Mouse (Mus musculus) liver, embryonic 12.5 days (tissue): ENCODE results near the gene Abcc1. TPM values are rescaled to one million over a fixed set of nuclear protein-coding genes. Genes with fewer than 3 reads are reported as not detected.
A peak's percentile ranks its signal among the peaks of the same experiment; 100 is the strongest.

Experiments used
- ATAC-seq: fragments of 200-750 bp; cut with Nextera tagmentation; 2 replicates; pipeline ENCODE4 v1.8.0; 2017; ENCODE audit warnings: moderate number of reproducible peaks, mild to moderate bottlenecking, moderate library complexity
- H3K27ac ChIP-seq: fragments of 300-500 bp; sonication (generic); 2 replicates; pipeline ENCODE4 v1.5.1; 2016; ENCODE audit warnings: mild to moderate bottlenecking
- H3K27me3 ChIP-seq: fragments of 300-500 bp; sonication (generic); replicated peaks from 2 replicates; pipeline ENCODE4 v1.6.1; 2016; ENCODE audit warnings: mild to moderate bottlenecking, moderate library complexity
- H3K36me3 ChIP-seq: fragments of 300-500 bp; sonication (generic); 2 replicates; pipeline ENCODE4 v1.6.1; 2016; ENCODE audit warnings: mild to moderate bottlenecking, moderate library complexity
- H3K4me1 ChIP-seq: fragments of 300-500 bp; sonication (generic); 2 replicates; pipeline ENCODE4 v1.6.1; 2016
- H3K4me2 ChIP-seq: fragments of 300-500 bp; sonication (generic); 2 replicates; pipeline ENCODE4 v1.6.1; 2016; ENCODE audit warnings: mild to moderate bottlenecking, moderate library complexity
- H3K4me3 ChIP-seq: fragments of 300-500 bp; sonication (generic); 2 replicates; pipeline ENCODE4 v1.5.1; 2016; ENCODE audit warnings: mild to moderate bottlenecking, moderate library complexity
- H3K9ac ChIP-seq: fragments of 300-500 bp; sonication (generic); 2 replicates; pipeline ENCODE4 v1.6.1; 2016; ENCODE audit warnings: mild to moderate bottlenecking, moderate library complexity
- H3K9me3 ChIP-seq: fragments of 300-500 bp; sonication (generic); replicated peaks from 2 replicates; pipeline ENCODE4 v1.6.1; 2016; ENCODE audit warnings: mild to moderate bottlenecking, moderate library complexity
- WGBS: fragments of 180-500 bp; shearing (Covaris S2); methylation state at CpG from one replicate; pipeline ENCODE4 v1.1.7; 2016; ENCODE audit not compliant: insufficient replicate concordance; 5-methylcytosine and 5-hydroxymethylcytosine counted together
- polyA plus RNA-seq: library from polyadenylated mRNA; unstranded; fragments of >200 nt; fragmentation: Nextera tagmentation; extraction: Ambion mirVana; gene quantifications from 2 replicates; pipeline ENCODE4 v1.2.1, GENCODE M21; 2016

Gene Abcc1
- polyA plus RNA-seq, 1 experiment from 2014 or later = 6.2 TPM

- H3K9ac ChIP-seq = no peak overlapping the region
- no peak overlapping the region for H3K27ac ChIP-seq
- WGBS = 16% methylated on average over 1 of the region's 1 CpGs
- peaks cover 53% of the 10 kb centered on the region for H3K4me1 ChIP-seq
- no peak overlapping the region for H3K4me3 ChIP-seq
- H3K9me3 ChIP-seq = no peaks in the 10 kb centered on the region
- H3K4me2 ChIP-seq = no peak overlapping the region
- H3K27me3 ChIP-seq = no peaks in the 10 kb centered on the region; the same call in 1 of the 2 replicates
- no peak for ATAC-seq
- H3K36me3 ChIP-seq = no peaks in the 10 kb centered on the region
These were observed 2.8 kb upstream of the Abcc1 start for GRCm38 (mm10) chr16:14358531-14358930.

- peak overlapping the region; percentile 82 for H3K4me3 ChIP-seq
- no peaks in the 10 kb centered on the region for H3K9me3 ChIP-seq
- peak overlapping the region; percentile 80 for H3K9ac ChIP-seq
- no peaks in the 10 kb centered on the region for H3K27me3 ChIP-seq
- H3K4me2 ChIP-seq = peak overlapping the region; percentile 97
- H3K4me1 ChIP-seq = peaks cover 76% of the 10 kb centered on the region
- H3K36me3 ChIP-seq = no peaks in the 10 kb centered on the region
- WGBS = 6% methylated on average over 7 of the region's 7 CpGs
- H3K27ac ChIP-seq = no peak overlapping the region
- ATAC-seq = no peak
These were observed 427 bp upstream of the Abcc1 start for GRCm38 (mm10) chr16:14360931-14361330.

- Histone ChIP-seq H3K4me2 (peak overlapping the region; percentile 97), H3K9ac (peak overlapping the region; percentile 80), H3K36me3 (no peaks in the 10 kb centered on the region), H3K9me3 (no peaks in the 10 kb centered on the region), H3K4me1 (peaks cover 77% of the 10 kb centered on the region), H3K4me3 (peak overlapping the region; percentile 82), H3K27ac (no peak overlapping the region), H3K27me3 (no peaks in the 10 kb centered on the region)
- WGBS = 19% methylated on average over 7 of the region's 7 CpGs
- no peak for ATAC-seq
These were observed 902 bp downstream of the Abcc1 start for GRCm38 (mm10) chr16:14362099-14362820.

- Histone ChIP-seq H3K27me3 (no peaks in the 10 kb centered on the region), H3K4me3 (no peak overlapping the region), H3K36me3 (no peaks in the 10 kb centered on the region), H3K4me1 (peaks cover 68% of the 10 kb centered on the region), H3K4me2 (peak overlapping the region; percentile 97; the same call in 1 of the 2 replicates), H3K27ac (no peak overlapping the region), H3K9me3 (no peaks in the 10 kb centered on the region), H3K9ac (no peak overlapping the region)
- 28% methylated on average over 3 of the region's 3 CpGs for WGBS
- ATAC-seq = no peak
These were observed 2.1 kb downstream of the Abcc1 start for GRCm38 (mm10) chr16:14363496-14363895.

GRCm38 (mm10) chr16:14364066-14364465 is 2.7 kb downstream of the Abcc1 start:
- Histone ChIP-seq H3K27me3 (no peaks in the 10 kb centered on the region), H3K4me1 (peaks cover 68% of the 10 kb centered on the region), H3K27ac (no peak overlapping the region), H3K36me3 (no peaks in the 10 kb centered on the region), H3K9ac (no peak overlapping the region), H3K9me3 (no peaks in the 10 kb centered on the region), H3K4me3 (no peak overlapping the region), H3K4me2 (peak overlapping the region; percentile 97; the same call in 1 of the 2 replicates)
- no peak for ATAC-seq
- WGBS = 62% methylated on average over 6 of the region's 6 CpGs

- ATAC-seq = peak; percentile 38
- Histone ChIP-seq H3K4me1 (peaks cover 76% of the 10 kb centered on the region), H3K27ac (no peak overlapping the region), H3K4me3 (no peak overlapping the region), H3K9me3 (no peaks in the 10 kb centered on the region), H3K36me3 (no peaks in the 10 kb centered on the region), H3K4me2 (0 out of 2 replicates have a peak overlapping the region, but pooled peaks have one; percentile 7), H3K27me3 (no peaks in the 10 kb centered on the region), H3K9ac (no peak overlapping the region)
- WGBS = 24% methylated on average over 4 of the region's 4 CpGs
These were observed 4.1 kb downstream of the Abcc1 start for GRCm38 (mm10) chr16:14365457-14365856.

GRCm38 (mm10) chr16:14366017-14366416 is 4.7 kb downstream of the Abcc1 start:
- H3K9ac ChIP-seq = no peak overlapping the region

GRCm38 (mm10) chr16:14371367-14371766 is 10.0 kb downstream of the Abcc1 start:
- no peaks in the 10 kb centered on the region for H3K27me3 ChIP-seq
- peaks cover 54% of the 10 kb centered on the region for H3K4me1 ChIP-seq
- no peak overlapping the region for H3K4me3 ChIP-seq
- ATAC-seq = no peak
- H3K4me2 ChIP-seq = no peak overlapping the region
- no peaks in the 10 kb centered on the region for H3K9me3 ChIP-seq
- no peaks in the 10 kb centered on the region for H3K36me3 ChIP-seq
- H3K9ac ChIP-seq = no peak overlapping the region
- H3K27ac ChIP-seq = 0 out of 2 replicates have a peak overlapping the region, but pooled peaks have one; percentile 74
- WGBS = 75% methylated on average over 1 of the region's 1 CpGs

More at GRCm38 (mm10) chr16:14366017-14366416, 4.7 kb downstream of the Abcc1 start:
- H3K36me3 ChIP-seq = no peaks in the 10 kb centered on the region
- H3K9me3 ChIP-seq = no peaks in the 10 kb centered on the region
- ATAC-seq = no peak
- peaks cover 74% of the 10 kb centered on the region for H3K4me1 ChIP-seq
- 83% methylated on average over 1 of the region's 1 CpGs for WGBS
- H3K4me3 ChIP-seq = no peak overlapping the region
- no peak overlapping the region for H3K27ac ChIP-seq
- H3K4me2 ChIP-seq = no peak overlapping the region
- H3K27me3 ChIP-seq = no peaks in the 10 kb centered on the region

GRCm38 (mm10) chr16:14372382-14372781 is 11.0 kb downstream of the Abcc1 start:
- peak; percentile 50; the same call in 1 of the 2 replicates for ATAC-seq
- no peaks in the 10 kb centered on the region for H3K27me3 ChIP-seq
- WGBS = 26% methylated on average over 1 of the region's 1 CpGs
- peak overlapping the region; percentile 49 for H3K4me2 ChIP-seq
- H3K4me3 ChIP-seq = no peak overlapping the region
- H3K9ac ChIP-seq = peak overlapping the region; percentile 44; the same call in 1 of the 2 replicates
- no peaks in the 10 kb centered on the region for H3K36me3 ChIP-seq
- H3K9me3 ChIP-seq = no peaks in the 10 kb centered on the region
- H3K27ac ChIP-seq = peak overlapping the region; percentile 74
- peaks cover 59% of the 10 kb centered on the region for H3K4me1 ChIP-seq

GRCm38 (mm10) chr16:14372817-14373301 is 11.5 kb downstream of the Abcc1 start:
- Histone ChIP-seq H3K4me2 (peak overlapping the region; percentile 49), H3K9me3 (no peaks in the 10 kb centered on the region), H3K9ac (peak overlapping the region; percentile 44; the same call in 1 of the 2 replicates), H3K36me3 (no peaks in the 10 kb centered on the region), H3K4me1 (peaks cover 63% of the 10 kb centered on the region), H3K4me3 (no peak overlapping the region), H3K27ac (peak overlapping the region; percentile 74), H3K27me3 (no peaks in the 10 kb centered on the region)
- peak; percentile 89 for ATAC-seq
- 21% methylated on average over 4 of the region's 4 CpGs for WGBS

GRCm38 (mm10) chr16:14375942-14376341 is 14.6 kb downstream of the Abcc1 start:
- H3K4me2 ChIP-seq = no peak overlapping the region
- ATAC-seq = no peak
- H3K4me1 ChIP-seq = peaks cover 73% of the 10 kb centered on the region
- WGBS = 73% methylated on average over 1 of the region's 1 CpGs
- H3K27ac ChIP-seq = no peak overlapping the region
- no peak overlapping the region for H3K9ac ChIP-seq
- H3K4me3 ChIP-seq = no peak overlapping the region
- H3K27me3 ChIP-seq = no peaks in the 10 kb centered on the region
- no peaks in the 10 kb centered on the region for H3K9me3 ChIP-seq
- H3K36me3 ChIP-seq = no peaks in the 10 kb centered on the region

- H3K9ac ChIP-seq = no peak overlapping the region
- H3K4me3 ChIP-seq = no peak overlapping the region
- WGBS = 52% methylated on average over 2 of the region's 2 CpGs
- peaks cover 69% of the 10 kb centered on the region for H3K4me1 ChIP-seq
- H3K9me3 ChIP-seq = no peaks in the 10 kb centered on the region
- H3K27me3 ChIP-seq = no peaks in the 10 kb centered on the region
- no peaks in the 10 kb centered on the region for H3K36me3 ChIP-seq
- H3K4me2 ChIP-seq = no peak overlapping the region
- H3K27ac ChIP-seq = no peak overlapping the region
- no peak for ATAC-seq
These were observed 15.0 kb downstream of the Abcc1 start for GRCm38 (mm10) chr16:14376352-14376751.
